Mouse (Mus musculus) olfactory bulb, adult 2 months (tissue): ENCODE data around the gene Pcx.

Experiments used
- CTCF ChIP-seq: fragments of 200-500 bp; IDR thresholded peaks from 2 replicates; pipeline ENCODE4 v1.5.1; 2012; ENCODE audit warnings: low read depth, mild to moderate bottlenecking, low read length, moderate library complexity; ENCODE audit not compliant: insufficient read depth
- POLR2A ChIP-seq: fragments of 200-500 bp; IDR thresholded peaks from 2 replicates; pipeline ENCODE4 v1.6.1; 2012; ENCODE audit warnings: mild to moderate bottlenecking, low read depth, low read length, moderate library complexity; ENCODE audit not compliant: insufficient read depth

GRCm38 (mm10) chr19:4644271-4644670 lies 134.0 kb downstream of the Pcx start:
- TF ChIP-seq POLR2A (no peak), CTCF (no peak)
